ENCODE assay signal across 8 mouse cellular contexts in genomic region chr5:139251279-139251678, GRCm38 (mm10). TPM values are rescaled to one million over a fixed set of nuclear protein-coding genes. Genes with fewer than 3 reads are reported as not detected.
DNase-seq lines count a peak whose midpoint lies in the region; ATAC-seq and TF ChIP-seq lines count a peak whose summit lies in the region.

No protein-coding gene starts in this region.

- H3K27ac ChIP-seq in lung, embryonic 15.5 days, result peak overlapping the region; percentile 76; the same call in 1 of the 2 replicates
- H3K27ac ChIP-seq in forebrain, embryonic 14.5 days (ENCODE audit: low read depth, low read length), result no peak overlapping the region
- H3K27ac ChIP-seq in limb, embryonic 13.5 days, result peak overlapping the region; percentile 17
- peak overlapping the region; percentile 61; the same call in 1 of the 2 replicates for H3K27ac ChIP-seq in small intestine, adult 2 months (ENCODE audit: insufficient read depth, low read depth, low read length)

- no peak for TF ChIP-seq POLR2A in lung, adult 2 months (IDR thresholded peaks at IDR 0.05; ENCODE audit: borderline replicate concordance, extremely low read depth, low read depth, low read length)
- no peak for TF ChIP-seq POLR2A in small intestine, adult 2 months (IDR thresholded peaks at IDR 0.05; ENCODE audit: low read depth, low read length)

- no peak for ATAC-seq in lung, embryonic 15.5 days (ENCODE audit: borderline replicate concordance, extremely low read depth, low FRiP score, low TSS enrichment)
- no peak for ATAC-seq in forebrain, embryonic 14.5 days
- ATAC-seq in limb, embryonic 13.5 days (ENCODE audit: low FRiP score, low read depth), result no peak

- peak overlapping the region; percentile 73 for H3K4me2 ChIP-seq in lung, embryonic 15.5 days
- H3K4me2 ChIP-seq in forebrain, embryonic 14.5 days (ENCODE audit: low read length), result peak overlapping the region; percentile 74
- H3K4me2 ChIP-seq in limb, embryonic 13.5 days (replicated peaks), result peak overlapping the region; percentile 92

- peaks cover 36% of the 10 kb centered on the region for H3K4me1 ChIP-seq in lung, embryonic 15.5 days
- H3K4me1 ChIP-seq in lung, adult 2 months (ENCODE audit: control insufficient read depth, insufficient read depth, low read length), result peaks cover 14% of the 10 kb centered on the region
- H3K4me1 ChIP-seq in forebrain, embryonic 14.5 days (ENCODE audit: control insufficient read depth, insufficient read depth, low read length), result peaks cover 13% of the 10 kb centered on the region
- H3K4me1 ChIP-seq in limb, embryonic 13.5 days, result peaks cover 30% of the 10 kb centered on the region
- H3K4me1 ChIP-seq in small intestine, adult 2 months (ENCODE audit: control insufficient read depth, insufficient read depth, insufficient read length, low read length), result peaks cover 5% of the 10 kb centered on the region; the same call in 1 of the 2 replicates

- no peaks in the 10 kb centered on the region for H3K27me3 ChIP-seq in lung, embryonic 15.5 days
- H3K27me3 ChIP-seq in forebrain, embryonic 14.5 days (replicated peaks; ENCODE audit: control insufficient read depth, insufficient read depth, low read length), result no peaks in the 10 kb centered on the region
- no peaks in the 10 kb centered on the region for H3K27me3 ChIP-seq in limb, embryonic 13.5 days
- no peaks in the 10 kb centered on the region for H3K27me3 ChIP-seq in small intestine, adult 2 months (ENCODE audit: control insufficient read depth, insufficient read depth, low read length)

- no peak for DNase-seq in lung, adult 2 months
- DNase-seq in forebrain, embryonic 14.5 days (ENCODE audit: low spot score), result no peak
- DNase-seq in thymus, adult 18-20 months, result no peak
- no peak for DNase-seq in cerebellum, postnatal 14 days
- no peak for DNase-seq in gastrocnemius, postnatal 4 days (ENCODE audit: low spot score in 2 of 2)

- peak overlapping the region; percentile 92 for H3K4me3 ChIP-seq in lung, embryonic 15.5 days
- H3K4me3 ChIP-seq in lung, adult 2 months (replicated peaks; ENCODE audit: extremely low read depth, low read depth, low read length), result no peak overlapping the region
- H3K4me3 ChIP-seq in forebrain, embryonic 14.5 days (ENCODE audit: low read depth, low read length), result 0 out of 2 replicates have a peak overlapping the region, but pooled peaks have one; percentile 67
- H3K4me3 ChIP-seq in limb, embryonic 13.5 days, result peak overlapping the region; percentile 82; the same call in 1 of the 2 replicates
- H3K4me3 ChIP-seq in small intestine, adult 2 months (ENCODE audit: low read depth, low read length), result no peak overlapping the region

- peak overlapping the region; percentile 70; the same call in 1 of the 2 replicates for H3K9ac ChIP-seq in lung, embryonic 15.5 days
- no peak overlapping the region; the same call in 1 of the 2 replicates for H3K9ac ChIP-seq in forebrain, embryonic 14.5 days (ENCODE audit: low read length)
- peak overlapping the region; percentile 73 for H3K9ac ChIP-seq in limb, embryonic 13.5 days

- H3K9me3 ChIP-seq in lung, embryonic 15.5 days, result no peaks in the 10 kb centered on the region
- H3K9me3 ChIP-seq in forebrain, embryonic 14.5 days (replicated peaks; ENCODE audit: control insufficient read depth, low read length), result no peaks in the 10 kb centered on the region
- no peaks in the 10 kb centered on the region for H3K9me3 ChIP-seq in limb, embryonic 13.5 days

- 76% methylated on average over 7 of the region's 7 CpGs for WGBS in lung, embryonic 15.5 days
- 88% methylated on average over 7 of the region's 7 CpGs for WGBS in lung, adult 2 months
- WGBS in forebrain, embryonic 14.5 days, result 86% methylated on average over 7 of the region's 7 CpGs
- 89% methylated on average over 7 of the region's 7 CpGs for WGBS in limb, embryonic 13.5 days
- WGBS in small intestine, adult 2 months, result 75% methylated on average over 7 of the region's 7 CpGs

- H3K36me3 ChIP-seq in lung, embryonic 15.5 days, result peaks cover 45% of the 10 kb centered on the region
- peaks cover 51% of the 10 kb centered on the region for H3K36me3 ChIP-seq in forebrain, embryonic 14.5 days (ENCODE audit: control insufficient read depth, insufficient read depth, low read length)
- peaks cover 51% of the 10 kb centered on the region for H3K36me3 ChIP-seq in limb, embryonic 13.5 days
- peaks cover 29% of the 10 kb centered on the region for H3K36me3 ChIP-seq in small intestine, adult 2 months (ENCODE audit: control insufficient read depth, insufficient read depth, low read length)

- TF ChIP-seq CTCF in lung, adult 2 months (IDR thresholded peaks at IDR 0.05; ENCODE audit: insufficient read depth, low read length), result no peak
- no peak for TF ChIP-seq CTCF in small intestine, adult 2 months (IDR thresholded peaks at IDR 0.05; ENCODE audit: extremely low read depth, insufficient read length, insufficient replicate concordance, low read depth, low read length)

RNA-seq across cellular contexts. Expression of gene Get4, which starts 0.8 kb away (rescaled TPM):
- 186 TPM in 2 replicates for polyA plus RNA-seq in lung, embryonic 15.5 days (2015; fragmentation: Nextera tagmentation; extraction: Ambion mirVana)
- polyA plus RNA-seq in lung, adult 2 months (2012; rRNA removed), result 105 and 162 TPM in 2 replicates
- polyA plus RNA-seq in forebrain, embryonic 14.5 days (2014; fragmentation: Nextera tagmentation; extraction: Ambion mirVana), result 114 and 125 TPM in 2 replicates
- polyA plus RNA-seq in limb, embryonic 13.5 days (2015; fragmentation: Nextera tagmentation; extraction: Ambion mirVana), result 155 and 165 TPM in 2 replicates
- 82.6 and 240 TPM in 2 replicates for polyA plus RNA-seq in small intestine, adult 2 months (2012; rRNA removed)
- 10 to 100 TPM; 81.9 to 87.1 TPM for total RNA-seq in gastrocnemius, postnatal 4 days (2021)

RNA-seq across cellular contexts. Expression of gene Sun1, which starts 50.8 kb away (rescaled TPM):
- polyA plus RNA-seq in lung, embryonic 15.5 days (2015; fragmentation: Nextera tagmentation; extraction: Ambion mirVana), result 48.7 and 52.7 TPM in 2 replicates
- 48.5 and 57.9 TPM in 2 replicates for polyA plus RNA-seq in lung, adult 2 months (2012; rRNA removed)
- polyA plus RNA-seq in forebrain, embryonic 14.5 days (2014; fragmentation: Nextera tagmentation; extraction: Ambion mirVana), result 44.4 and 49.0 TPM in 2 replicates
- polyA plus RNA-seq in limb, embryonic 13.5 days (2015; fragmentation: Nextera tagmentation; extraction: Ambion mirVana), result 48.7 and 51.1 TPM in 2 replicates
- 15.4 and 27.5 TPM in 2 replicates for polyA plus RNA-seq in small intestine, adult 2 months (2012; rRNA removed)
- 10 to 100 TPM; 61.6 to 63.6 TPM for total RNA-seq in gastrocnemius, postnatal 4 days (2021)

Comparison
In these comparisons a context has a peak if more than half of its experiments do, and no peak if none do; other contexts are left out.
1. H3K4me3 ChIP-seq: peak in lung, embryonic 15.5 days (single experiment), forebrain, embryonic 14.5 days (single experiment) and limb, embryonic 13.5 days (single experiment); none in lung, adult 2 months (single experiment) and small intestine, adult 2 months (single experiment).
2. Peak in every context shown above with its lines, with median percentiles within 50 percentile points of each other: H3K4me2 ChIP-seq.